Mouse (Mus musculus) lung, adult 18-20 months (tissue): ENCODE results near the gene Gm6657.

Experiments
- DNase-seq, 2 experiments: peaks; one replicate each; pipeline ENCODE4 v3.0.0; 2022; ENCODE audit warnings: mixed read lengths in 2 of 2

Gm6657 gene

DNA sequence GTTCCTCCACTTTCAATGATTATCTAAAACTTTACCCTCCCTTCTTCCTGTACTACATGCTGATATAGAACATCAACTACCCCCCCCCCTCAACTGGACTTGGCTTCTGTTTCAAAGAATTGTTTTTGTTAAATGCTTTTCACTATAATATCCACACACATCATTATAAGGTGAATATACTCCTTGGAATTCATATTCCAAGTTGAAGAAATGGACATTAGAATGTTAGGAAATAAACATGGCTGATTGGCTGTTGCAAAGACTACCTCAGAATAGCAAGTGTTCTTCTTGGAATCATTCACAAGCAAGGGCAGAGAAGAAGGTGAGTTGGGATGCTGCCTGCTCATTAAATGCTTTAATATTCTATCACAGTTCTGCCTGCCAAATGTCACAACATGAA is at the start of gene Gm6657:
Gm6657 (plus strand) TSS at position 301 of the 400 bp plus-strand sequence.
- no peak for DNase-seq

DNA sequence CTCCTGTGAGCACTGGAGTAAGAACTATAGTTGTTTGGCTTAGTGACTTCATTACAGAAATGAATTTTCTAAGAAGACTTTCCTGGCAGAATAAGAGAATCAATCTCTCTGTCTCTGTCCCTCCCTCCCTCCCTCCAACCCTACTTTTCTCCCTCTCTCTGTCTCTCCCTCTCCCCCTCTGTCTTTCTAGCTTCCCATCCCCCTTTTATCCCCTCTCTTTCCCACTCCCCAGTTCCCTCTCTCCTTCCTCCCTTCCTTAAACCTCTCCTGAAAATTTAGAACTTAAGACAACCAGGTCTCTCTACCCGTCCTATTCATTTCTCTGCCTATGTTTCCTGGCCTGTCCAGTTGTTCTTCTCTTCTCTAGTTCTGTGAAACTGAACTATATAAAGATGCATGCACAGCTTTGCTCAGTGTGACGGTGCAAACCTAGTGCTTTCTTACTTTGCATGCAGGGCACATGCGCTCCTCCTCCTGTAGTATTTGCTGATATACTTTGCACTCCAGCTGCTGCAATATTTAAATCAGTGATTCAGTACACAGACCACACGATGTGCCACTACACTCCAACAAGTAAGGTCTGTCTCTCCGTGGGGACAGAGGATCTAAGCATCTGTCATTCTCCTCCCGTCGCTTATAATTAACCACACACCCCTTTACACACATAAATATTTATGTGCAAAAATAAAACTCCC is 40.6 kb upstream of the Gm6657 start:
- DNase-seq, result no peak

DNA sequence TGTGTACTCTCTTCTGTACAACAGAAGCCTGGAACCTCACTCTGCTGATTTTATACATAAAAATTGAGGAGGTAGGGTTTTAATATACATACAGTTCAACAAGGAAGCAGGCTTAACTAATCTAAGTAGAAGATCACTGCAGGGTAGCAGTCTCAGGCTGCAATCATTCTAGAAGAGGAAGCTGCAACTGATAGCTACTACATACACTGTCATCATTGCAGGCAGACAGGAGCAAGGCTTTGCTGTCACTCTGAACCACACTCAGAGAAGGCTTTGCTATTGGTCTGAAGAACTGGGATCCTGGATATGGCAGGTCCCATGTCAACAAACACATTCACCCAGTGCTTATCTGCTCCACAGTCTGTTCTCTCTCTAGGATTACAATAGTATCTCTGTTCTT is 23.9 kb upstream of the Gm6657 start:
- DNase-seq, result no peak

DNA sequence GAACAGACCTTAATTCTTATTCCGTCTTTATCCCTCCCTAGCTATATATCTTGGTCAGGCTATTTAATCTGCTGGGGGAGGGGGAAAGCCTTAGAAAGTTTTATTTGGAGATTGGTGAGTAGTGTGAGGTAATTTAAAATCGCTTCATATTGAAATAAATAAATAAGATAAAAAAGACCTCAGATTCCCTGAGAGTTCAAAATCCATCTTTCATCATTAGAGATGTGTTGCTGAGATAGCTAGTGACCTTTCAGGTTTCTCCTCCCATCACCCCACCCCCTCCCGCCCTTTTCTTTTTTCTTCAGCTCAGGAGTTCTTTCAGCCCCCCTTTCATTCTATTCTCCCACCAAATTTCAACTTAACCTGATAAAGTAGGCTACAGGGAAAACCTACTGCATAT is 20.1 kb upstream of the Gm6657 start:
- DNase-seq, result no peak

DNA sequence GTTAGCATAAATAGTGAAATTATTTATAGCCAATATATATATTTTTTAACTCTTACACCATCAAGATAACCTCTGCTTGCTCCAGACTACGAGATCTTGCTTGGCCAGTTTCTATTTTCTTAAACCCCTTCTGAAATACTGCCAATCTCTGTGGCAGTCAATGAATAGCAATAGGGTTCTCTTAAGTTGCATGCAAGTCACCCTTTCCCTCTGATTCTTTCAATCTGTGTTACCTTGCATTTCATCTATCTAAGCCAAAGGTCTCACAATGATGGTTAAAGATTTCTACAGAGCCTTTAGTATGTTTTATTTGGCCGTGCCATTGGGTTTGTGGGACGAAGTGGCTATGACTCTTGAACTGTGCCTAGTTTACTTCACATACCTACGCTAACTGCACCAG is 19.4 kb upstream of the Gm6657 start:
- no peak for DNase-seq

DNA sequence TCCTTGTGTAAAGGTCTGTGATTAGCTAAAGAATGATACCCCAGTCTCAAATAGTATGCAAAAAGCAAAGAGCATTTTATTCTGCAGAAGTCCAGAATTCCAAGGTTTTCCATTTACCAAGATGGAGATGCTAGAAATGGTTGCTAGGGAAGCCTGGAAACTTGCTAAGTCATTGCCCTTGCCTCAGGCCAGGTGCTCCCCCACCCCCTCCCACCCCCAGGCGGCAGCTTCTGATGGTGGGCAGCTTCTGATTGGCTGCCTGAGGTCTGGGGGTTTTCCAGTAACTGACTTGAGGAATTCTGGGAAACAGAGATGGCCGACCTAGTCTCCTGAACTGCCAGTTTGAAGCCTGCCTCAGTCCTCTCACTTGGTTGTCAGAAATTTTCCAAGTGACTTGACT is 12.6 kb upstream of the Gm6657 start:
- DNase-seq, result no peak

DNA sequence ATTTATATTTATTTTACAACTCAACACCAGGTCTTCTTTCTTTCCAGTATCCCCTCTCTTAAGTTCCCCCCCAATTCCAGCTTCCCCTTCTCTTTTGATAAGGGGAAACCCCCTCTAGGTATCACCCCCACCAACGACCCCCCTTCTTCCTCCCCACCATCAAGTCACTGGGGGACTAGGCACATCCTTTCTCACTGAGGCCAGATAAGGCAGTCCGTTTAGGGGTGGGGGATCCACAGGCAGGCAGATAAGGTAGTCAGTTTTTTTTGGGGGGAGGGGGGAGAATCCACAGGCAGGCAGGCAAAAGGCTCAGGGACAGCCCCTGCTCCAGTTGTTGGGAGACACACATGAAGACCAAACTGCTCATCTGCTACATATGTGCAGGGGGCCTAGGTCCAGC is 1.3 kb downstream of the Gm6657 start:
- no peak for DNase-seq

DNA sequence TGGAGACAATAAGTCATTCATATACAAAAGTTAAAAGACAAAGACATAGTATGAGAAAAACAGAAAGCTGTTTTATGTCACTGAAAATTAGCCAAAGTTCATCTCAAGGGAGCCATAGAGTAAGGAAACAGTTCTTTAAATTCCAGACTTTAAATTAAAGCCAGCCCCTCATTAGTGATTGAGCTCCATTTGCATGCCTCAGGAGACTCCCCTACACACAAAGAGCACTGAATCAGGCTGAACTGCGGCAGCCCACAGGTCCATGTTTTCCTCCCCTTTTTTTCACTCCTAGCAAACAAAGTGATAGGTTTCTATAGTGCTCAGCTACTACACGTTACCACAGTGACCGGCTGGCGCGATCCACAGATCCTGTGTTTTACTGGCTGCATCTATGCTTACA is 9.6 kb downstream of the Gm6657 start:
- DNase-seq, result no peak

DNA sequence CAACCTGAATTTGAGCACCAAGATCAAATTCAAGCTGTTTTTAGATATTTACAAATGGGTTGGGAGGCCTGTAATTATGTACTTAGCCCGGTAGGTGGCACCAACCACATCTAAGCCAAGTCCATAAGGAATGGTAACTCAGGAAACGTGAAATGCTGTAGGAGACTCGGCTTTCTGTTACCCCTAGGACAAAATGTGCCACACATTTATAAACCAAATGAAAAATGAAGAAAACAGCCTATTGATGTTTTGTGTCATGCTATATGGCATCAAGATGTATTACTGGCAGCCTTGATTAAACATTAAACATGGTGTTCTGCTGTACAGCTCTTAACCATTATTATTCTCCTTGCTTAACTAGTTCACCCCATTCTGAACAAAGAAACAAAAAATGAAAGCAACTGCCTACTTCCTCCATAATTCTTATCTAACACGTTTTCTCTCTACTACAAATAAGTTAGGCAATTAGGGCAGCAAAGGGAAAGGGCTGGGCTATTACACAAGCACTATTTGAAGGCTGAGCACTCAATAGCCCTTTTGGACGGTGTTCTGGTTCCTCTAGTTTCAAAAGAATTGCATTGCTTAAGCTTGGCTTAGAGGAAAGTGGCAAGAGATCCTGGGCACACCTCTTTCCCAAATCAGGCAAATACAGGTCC is 12.0 kb downstream of the Gm6657 start:
- peak; percentile 55 to 79 for DNase-seq

DNA sequence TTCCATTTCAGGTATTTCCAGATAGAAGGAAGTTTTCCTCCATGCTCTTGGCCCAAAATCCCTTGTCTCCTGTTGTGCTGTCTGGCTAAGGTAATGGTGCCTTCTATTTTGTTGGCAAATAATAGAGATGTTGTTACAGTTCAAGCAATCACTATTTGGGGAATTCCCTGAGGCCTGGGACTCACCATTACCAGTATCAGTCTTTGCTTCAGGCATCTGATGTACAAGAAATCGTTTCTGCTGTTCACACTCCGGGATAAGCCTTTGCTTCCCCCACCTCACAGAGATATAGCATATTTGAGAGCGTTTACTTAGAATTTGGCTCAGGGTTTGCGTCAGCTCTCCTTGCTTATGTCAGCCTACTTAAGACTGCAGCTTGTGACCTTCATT is 12.5 kb downstream of the Gm6657 start:
- no peak for DNase-seq

DNA sequence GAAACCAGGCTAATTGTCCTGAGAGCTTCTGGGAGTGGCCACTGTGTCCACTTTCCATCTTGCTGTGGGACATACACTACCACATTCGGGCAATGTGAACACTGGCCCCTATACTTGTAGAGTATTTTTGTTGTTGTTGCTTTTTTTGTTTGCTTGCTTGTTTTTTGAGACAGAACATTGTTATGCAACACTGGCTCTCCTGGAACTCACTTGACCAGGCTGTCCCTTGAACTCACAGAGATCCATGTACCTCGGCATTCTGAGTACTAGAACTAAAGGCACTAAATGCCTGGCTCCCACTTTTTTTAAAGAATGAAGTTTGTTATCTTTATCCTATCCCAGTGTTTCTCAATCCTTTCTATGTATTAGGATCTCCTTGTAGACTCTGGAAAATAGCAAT is 15.8 kb downstream of the Gm6657 start:
- no peak for DNase-seq

DNA sequence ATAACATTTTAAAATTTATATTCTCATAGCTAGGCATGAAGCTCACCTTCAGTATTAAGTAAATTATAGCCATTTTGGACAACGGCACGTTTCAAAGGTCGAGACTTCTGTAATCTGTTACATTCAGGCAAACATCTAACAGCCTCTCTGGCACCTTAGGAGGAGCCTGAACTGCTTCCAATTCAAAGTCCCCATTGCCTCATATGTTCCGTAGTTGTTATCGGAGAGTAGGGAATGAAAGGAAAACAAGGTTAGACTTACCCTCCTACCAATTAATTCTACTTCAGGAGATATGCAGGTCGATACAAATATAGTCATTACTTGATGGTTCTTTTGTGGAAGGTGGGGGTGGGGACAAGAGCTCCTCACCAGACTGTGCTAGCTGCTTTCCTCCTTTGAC is 21.4 kb downstream of the Gm6657 start:
- DNase-seq, result no peak

DNA sequence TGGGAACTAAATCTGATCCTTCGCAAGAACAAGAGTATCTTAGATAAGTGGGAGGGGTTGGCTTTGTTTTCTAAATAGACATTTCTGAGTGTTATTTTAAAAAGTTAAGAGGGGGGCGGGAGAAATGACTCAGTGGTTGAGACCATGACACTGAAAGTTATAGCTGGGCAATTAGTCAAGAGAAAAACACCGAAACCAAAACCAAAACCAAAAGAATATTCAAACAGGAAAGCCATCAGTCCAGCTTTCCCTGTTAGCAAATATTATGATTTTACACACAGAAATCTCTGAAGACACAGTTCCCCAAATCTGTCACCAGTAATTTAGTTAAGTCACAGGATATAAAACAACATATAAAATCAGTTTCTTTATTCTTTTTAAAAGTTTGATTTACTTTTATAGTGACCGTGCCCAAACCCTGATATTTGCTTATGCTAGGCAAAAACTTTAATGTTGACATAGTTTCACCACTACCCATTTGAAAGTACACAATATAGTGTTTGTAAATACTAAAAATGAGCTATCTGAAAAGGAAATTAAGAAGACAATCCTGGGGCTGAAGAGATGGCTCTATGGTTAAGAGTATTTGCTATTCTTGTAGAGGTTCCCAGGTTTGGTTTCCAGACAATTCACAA is 25.3 kb downstream of the Gm6657 start:
- peak in 1 of 2 experiments; percentile 10 for DNase-seq

DNA sequence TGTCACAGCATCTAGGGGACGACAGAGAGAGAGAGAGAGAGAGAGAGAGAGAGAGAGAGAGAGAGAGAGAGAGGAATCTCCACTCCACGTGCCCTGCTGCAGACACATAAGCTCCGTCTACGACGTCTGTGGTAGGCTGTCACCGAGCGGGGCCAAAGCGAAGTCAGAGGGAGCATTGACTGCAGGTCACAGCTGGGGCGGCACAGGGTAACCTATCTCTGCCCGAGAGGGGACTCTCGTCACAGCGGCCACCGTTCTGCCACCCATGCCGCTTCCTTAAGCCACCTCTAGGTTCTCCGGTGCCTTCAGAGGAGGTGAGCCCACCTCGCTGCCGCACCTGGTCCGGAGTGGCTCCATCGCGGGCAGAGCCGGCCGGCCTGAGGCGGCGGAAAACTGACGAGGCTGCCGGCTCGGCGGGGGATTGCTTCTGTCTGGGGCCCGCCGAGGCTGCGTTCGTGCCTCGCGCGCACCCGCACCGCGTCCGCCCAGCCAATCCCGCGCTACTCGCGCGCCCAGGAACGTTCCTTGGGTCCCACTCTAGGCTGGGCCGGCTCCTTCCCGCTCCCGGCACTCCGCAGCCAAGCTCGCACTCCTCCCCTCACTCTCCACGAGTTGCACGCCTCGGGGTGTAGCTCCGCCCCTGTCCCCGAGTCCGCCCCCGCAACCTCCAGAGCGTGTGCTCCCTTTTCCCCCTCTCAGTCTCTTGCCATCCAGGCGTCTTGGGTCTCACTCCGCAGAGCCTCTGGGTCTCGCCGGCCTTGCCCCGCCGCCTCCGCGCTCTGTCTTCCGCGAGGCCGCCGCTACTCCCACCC is 31.9 kb downstream of the Gm6657 start, which contains the start of gene Gphn:
Gphn (plus strand) TSS at position 673 of the 812 bp plus-strand sequence.
- peak; percentile 93 to 94 for DNase-seq

DNA sequence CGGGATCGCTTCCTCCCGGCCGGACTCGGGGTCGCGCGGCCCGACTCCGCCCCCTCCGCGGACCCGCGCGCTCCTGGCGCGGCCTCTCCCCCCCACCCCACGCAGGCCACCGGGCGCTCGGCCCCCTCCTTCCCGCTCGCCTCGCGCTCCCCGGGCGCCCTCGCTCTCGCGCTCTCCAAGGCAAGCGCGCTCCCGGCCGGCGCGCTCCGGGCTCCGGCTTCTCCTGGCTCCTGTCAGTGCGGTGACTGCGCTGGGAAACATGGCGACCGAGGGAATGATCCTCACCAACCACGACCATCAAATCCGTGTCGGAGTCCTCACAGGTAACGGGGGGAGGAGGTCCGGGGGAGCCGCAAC is 32.5 kb downstream of the Gm6657 start:
- DNase-seq, result peak; percentile 84 to 89

DNA sequence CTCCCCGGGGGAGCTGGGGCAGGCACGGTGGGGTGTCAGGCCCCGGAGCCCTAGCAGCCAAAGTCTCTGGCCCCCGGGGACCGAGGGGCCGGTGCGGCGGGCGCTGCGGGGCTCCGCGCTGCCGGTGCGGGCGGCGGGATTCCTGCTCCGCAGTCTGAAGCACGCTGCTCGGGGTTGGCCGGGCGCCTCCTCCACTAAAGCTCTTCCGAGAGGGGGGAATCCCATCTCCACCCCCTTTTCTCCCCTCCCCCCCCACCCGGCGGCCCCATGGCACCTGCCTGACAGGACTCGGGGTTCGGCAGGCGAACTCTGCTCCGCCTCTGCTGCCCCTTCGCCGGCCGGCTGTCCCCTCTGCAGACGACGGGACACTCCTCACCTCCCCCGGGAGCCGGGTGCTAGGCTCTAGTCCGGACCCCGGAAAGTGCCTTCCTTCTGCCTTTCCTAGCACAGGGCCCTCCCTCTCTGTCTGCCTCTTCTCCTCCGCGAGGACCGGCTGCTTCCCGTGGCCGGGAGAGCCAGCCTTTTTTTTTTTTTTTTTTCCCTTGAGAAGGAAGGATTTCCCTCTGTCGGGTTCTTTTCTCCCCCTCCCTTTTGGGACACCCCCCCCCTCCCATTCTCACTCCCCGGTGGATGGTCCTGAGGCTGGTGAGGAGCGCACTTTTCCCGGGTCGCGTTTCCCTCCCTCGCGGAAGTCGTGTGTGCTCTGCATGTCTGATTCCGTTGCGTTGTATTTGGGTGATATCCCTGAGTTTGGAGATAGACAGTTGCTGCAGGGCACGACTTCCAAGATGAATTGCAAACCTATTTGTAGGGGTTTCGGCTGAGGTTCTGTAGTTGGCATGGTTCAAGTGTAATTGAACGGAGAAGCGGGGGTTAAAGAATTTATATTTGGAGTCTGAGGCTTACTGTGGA is 33.2 kb downstream of the Gm6657 start:
- DNase-seq, result peak; percentile 43 to 51

DNA sequence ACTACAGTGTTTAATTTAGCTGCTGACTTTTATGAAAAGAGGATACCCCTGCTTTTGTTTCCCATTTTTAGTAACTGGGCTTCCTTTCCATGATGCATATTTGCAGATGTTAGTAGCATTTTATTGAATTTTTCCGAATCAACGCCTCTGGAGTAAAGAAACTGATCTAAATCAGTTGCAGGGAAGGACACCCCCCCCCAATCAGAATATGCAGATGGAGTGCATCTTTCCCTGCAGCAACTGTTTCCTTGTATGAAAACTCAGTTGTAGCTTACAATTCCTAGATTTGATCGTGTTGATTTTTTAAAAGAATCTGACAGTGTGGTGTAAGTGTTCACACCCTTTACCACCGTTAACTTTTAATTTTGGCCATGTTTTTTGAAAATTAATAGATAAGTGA is 34.1 kb downstream of the Gm6657 start:
- no peak for DNase-seq

DNA sequence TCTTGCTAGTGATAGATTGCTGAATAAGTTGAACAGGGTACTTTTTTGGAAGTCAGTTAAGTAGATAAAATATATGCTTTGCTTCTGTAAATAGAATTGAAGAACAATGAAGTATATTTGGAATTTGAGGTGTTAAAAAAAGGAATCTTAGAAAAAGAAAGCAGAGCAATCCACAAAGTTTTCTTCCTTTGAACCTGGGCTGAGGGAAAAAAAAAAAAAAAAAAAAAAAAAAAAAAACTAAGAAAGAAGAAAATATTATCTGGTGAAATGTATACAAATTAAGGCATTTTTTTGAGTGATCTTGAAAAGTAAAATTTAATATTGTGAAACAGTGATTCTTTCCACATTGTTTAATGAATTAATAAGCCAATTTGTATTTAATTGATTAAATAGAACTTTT is 38.5 kb downstream of the Gm6657 start:
- DNase-seq, result no peak

DNA sequence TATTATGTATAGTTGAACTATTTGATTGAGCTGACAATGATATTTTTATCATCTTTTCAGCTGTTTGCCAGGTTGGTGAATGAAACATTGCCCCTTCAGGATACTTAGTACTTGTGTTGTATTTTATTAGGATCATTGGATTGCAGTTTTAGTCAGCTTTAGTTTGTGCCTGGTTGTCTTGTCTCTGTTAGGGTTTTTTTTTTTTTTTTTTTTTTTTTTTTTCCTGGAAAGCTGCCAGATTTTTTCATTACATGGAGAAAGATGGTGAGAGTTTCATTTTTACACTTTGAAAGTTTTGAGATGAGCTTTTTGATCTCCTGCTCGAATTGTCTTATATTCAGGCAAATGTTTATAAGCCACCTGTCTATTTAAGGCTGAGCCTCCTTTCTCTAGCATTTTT is 54.3 kb downstream of the Gm6657 start:
- DNase-seq, result no peak

DNA sequence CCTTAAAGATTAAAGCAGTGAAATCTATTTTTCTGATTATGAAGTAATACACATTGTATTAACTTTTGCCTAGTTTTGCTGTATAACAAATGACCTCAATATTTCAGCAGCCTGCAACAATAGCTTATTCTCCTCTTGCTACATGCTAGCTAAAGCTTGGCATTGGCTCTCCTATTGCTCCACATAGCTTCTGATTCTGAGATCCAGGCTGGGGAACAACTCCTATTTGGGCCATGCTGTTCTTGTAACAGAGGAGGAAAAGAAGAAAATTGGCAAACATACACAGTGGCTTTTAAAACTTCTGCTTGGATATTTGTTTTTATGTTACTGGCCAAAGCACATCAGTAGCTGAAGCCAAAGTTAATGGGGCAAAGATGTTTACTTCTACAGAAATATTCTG is 55.1 kb downstream of the Gm6657 start:
- DNase-seq, result peak in 1 of 2 experiments; percentile 48
